Mouse (Mus musculus) 3T3-L1 (cell line): Measurements from ENCODE around the gene AC192777.2.
"Not testable (repeated sequence)": the region's sequence is repeated elsewhere in the genome, so short reads cannot be mapped to it uniquely, and the experiment has no call there.

Experiments used
- DNase-seq: peaks from one replicate; pipeline ENCODE4 v3.0.0-alpha.2; 2015; ENCODE audit warnings: low read depth, low spot score

The AC192777.2 gene

DNA sequence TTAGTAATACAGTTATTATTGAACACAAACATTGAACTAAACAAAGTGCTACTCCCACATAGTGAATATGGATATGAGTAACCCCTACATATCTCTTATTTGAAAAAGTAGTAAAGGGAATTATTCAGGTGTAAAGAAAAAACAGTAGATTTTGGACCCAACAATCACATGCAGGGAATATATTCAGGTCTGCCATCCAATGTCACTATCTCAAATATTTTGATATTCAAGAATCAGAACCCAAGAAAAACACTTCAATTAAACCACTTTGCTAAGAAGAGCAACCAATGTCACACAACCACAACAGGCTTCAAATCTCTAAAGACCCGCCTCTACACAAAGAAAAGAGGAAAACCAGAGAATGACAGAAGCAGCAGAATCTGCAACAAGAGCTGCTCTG is at the start of gene AC192777.2:
AC192777.2 (plus strand) TSS at position 301 of the 400 bp plus-strand sequence.
- DNase-seq = not testable (repeated sequence)

DNA sequence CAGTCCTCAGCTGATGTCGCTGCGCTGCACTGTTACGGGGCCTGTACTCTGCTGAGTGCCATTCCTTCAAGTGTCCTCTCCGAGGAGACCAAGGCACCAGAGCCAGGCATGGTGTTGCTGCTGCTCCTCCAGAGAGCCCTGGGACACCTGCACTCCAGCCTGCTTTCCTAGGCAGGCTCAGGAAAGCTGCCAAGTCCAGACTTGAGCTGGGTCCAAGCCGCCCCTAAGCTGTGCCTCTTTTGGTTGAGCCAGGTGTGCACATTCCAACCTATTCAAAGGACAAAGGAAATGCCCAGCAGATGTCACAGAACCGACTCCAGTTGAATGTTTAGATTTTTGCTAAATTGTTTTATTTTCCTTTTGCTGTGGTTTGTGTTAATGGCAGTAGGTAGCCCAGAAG is 20.9 kb downstream of the AC192777.2 start:
- DNase-seq = not testable (repeated sequence)

DNA sequence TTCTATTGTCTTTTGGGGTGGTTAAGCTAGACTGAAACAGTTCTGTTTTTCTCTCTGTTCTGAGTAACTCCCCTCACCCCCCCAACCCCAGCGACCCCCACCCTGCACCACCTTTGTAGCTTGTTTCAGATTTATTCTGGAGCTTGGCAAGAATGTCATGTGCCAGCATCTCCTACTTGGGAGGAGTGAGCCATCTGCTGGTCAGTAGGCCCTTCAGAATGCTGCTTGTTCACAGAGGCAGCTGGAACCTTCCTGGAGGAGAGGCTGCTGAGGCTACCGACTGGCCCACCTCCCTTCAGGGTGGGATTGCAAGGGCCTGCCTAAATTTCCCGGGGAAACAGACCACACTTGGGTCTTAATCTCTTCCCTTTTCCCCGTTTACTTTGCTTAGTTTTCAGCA is 21.6 kb downstream of the AC192777.2 start:
- not testable (repeated sequence) for DNase-seq
